Mouse (Mus musculus): ENCODE results near the gene Efcab5.

GRCm38 (mm10) chr11:77077792-77078191 lies 111.0 kb downstream of the Efcab5 start:
- no peak for TF ChIP-seq POLR2A (IDR thresholded peaks at IDR 0.05; ENCODE audit: control insufficient read depth, extremely low read depth, insufficient read depth, low read length, poor library complexity)
- no peak for TF ChIP-seq CTCF (IDR thresholded peaks at IDR 0.05; ENCODE audit: borderline replicate concordance, control insufficient read depth, extremely low read depth, insufficient read depth, low read length, poor library complexity)
